Mouse (Mus musculus): ENCODE data around the gene Erc1.

DNA sequence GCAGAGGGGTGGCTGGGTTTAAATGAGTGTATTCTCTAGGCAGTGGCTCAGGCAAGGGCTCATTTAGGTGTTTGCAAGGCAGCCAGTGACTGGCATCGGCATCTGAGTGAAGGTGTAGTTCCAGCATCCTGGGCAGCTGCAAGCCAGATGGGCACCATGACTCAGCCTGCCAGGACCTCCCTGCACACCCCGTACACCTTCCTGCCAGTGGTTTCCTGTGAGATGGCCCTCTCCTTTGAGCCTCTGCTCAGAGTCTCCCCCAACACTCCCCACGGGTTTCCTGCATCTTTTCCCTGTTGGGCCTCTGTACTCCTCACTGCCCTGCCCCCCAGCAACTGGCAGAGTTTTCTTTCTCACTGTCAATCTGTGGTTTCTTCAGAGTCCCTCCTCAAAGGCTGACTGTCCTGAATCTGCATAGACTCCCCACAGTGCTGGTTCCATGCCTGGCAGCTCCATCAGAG is 326.0 kb downstream of the Erc1 start:
- TF ChIP-seq CTCF (conservative IDR thresholded peaks at IDR 0.05; ENCODE audit: insufficient read depth, insufficient read length, low read depth, low read length) (no peak), POLR2A (IDR thresholded peaks at IDR 0.05; ENCODE audit: low read depth, low read length) (no peak)
